Mouse (Mus musculus) heart, adult 2 months (tissue): ENCODE measurements around the gene Zbtb9. TPM values are rescaled to one million over a fixed set of nuclear protein-coding genes. Genes with fewer than 3 reads are reported as not detected.

Experiments used
- DNase-seq, 2 experiments: peaks; one replicate each; pipeline ENCODE4 v3.0.0; 2021
- H3K27ac ChIP-seq: fragments of 200-600 bp; 2 replicates; pipeline ENCODE4 v1.8.1; 2022
- H3K27me3 ChIP-seq: fragments of 200-500 bp; 2 replicates; pipeline ENCODE4 v1.6.1; 2012; ENCODE audit warnings: mild to moderate bottlenecking, low read length, inconsistent platforms, mixed read lengths; ENCODE audit not compliant: control insufficient read depth, insufficient read depth
- H3K36me3 ChIP-seq: fragments of 200-500 bp; 2 replicates; pipeline ENCODE4 v1.6.1; 2012; ENCODE audit warnings: low read length, inconsistent platforms; ENCODE audit not compliant: control insufficient read depth, insufficient read depth
- H3K4me1 ChIP-seq: fragments of 200-500 bp; 2 replicates; pipeline ENCODE4 v1.6.1; 2011; ENCODE audit warnings: low read length; ENCODE audit not compliant: control insufficient read depth, insufficient read depth
- H3K4me3 ChIP-seq: fragments of 200-600 bp; 2 replicates; pipeline ENCODE4 v1.8.1; 2022
- H3K79me2 ChIP-seq: fragments of 200-500 bp; replicated peaks from 2 replicates; pipeline ENCODE4 v1.6.1; 2012; ENCODE audit warnings: mild to moderate bottlenecking, inconsistent platforms, low read length, moderate library complexity, mixed read lengths; ENCODE audit not compliant: control insufficient read depth, insufficient read depth
- H3K9ac ChIP-seq: fragments of 200-500 bp; 2 replicates; pipeline ENCODE4 v1.6.1; 2012; ENCODE audit warnings: low read depth, mild to moderate bottlenecking, control low read depth, inconsistent platforms, low read length, mixed read lengths
- CTCF ChIP-seq: fragments of 200-600 bp; IDR thresholded peaks from 2 replicates; pipeline ENCODE4 v1.8.1; 2022; ENCODE audit warnings: antibody characterized with exemption, mild to moderate bottlenecking, moderate library complexity
- EP300 ChIP-seq: fragments of 200-500 bp; IDR thresholded peaks from 2 replicates; pipeline ENCODE4 v1.6.1; 2011; ENCODE audit warnings: low read depth, low read length, control low read depth; ENCODE audit not compliant: insufficient read depth
- POLR2A ChIP-seq: fragments of 200-500 bp; IDR thresholded peaks from 2 replicates; pipeline ENCODE4 v1.6.1; 2011; ENCODE audit warnings: mild to moderate bottlenecking, low read depth, low read length, control low read depth; ENCODE audit not compliant: insufficient read depth
- WGBS: fragments of 180-500 bp; shearing (Covaris S2); methylation state at CpG from one replicate; pipeline ENCODE4 v1.1.7; 2018; 5-methylcytosine and 5-hydroxymethylcytosine counted together
- intact Hi-C: fragments of 180-260 bp; cut with DNase I; formaldehyde crosslinking; loops from one replicate; pipeline ENCODE4 v1.15.1; 2025
- polyA plus RNA-seq: library from polyadenylated mRNA; depleted of rRNA; stranded (reverse); fragments of >200 nt; gene quantifications from 2 replicates; pipeline ENCODE4 v1.2.3, GENCODE M21; 2012
- total RNA-seq, 2 experiments: library from RNA; stranded (reverse); gene quantifications; 2 replicates each; pipeline ENCODE4 v1.2.3; 2021

Gene Zbtb9
- total and polyA plus RNA-seq, 3 experiments: 1.5 to 3.5 (median 2.4) TPM

GRCm38 (mm10) chr17:26953726-26954125, 19.2 kb upstream of the Zbtb9 start:
- Histone ChIP-seq H3K4me3 (peak overlapping the region; percentile 31), H3K36me3 (no peaks in the 10 kb centered on the region), H3K9ac (peak overlapping the region; percentile 41), H3K4me1 (no peaks in the 10 kb centered on the region; the same call in 1 of the 2 replicates), H3K27me3 (no peaks in the 10 kb centered on the region), H3K27ac (peak overlapping the region; percentile 72), H3K79me2 (no peaks in the 10 kb centered on the region)
- DNase-seq: no peak
- intact Hi-C loops: no loop called here
- TF ChIP-seq POLR2A (no peak), EP300 (no peak), CTCF (no peak)
- WGBS: 21% methylated on average over 16 of the region's 16 CpGs

DNA sequence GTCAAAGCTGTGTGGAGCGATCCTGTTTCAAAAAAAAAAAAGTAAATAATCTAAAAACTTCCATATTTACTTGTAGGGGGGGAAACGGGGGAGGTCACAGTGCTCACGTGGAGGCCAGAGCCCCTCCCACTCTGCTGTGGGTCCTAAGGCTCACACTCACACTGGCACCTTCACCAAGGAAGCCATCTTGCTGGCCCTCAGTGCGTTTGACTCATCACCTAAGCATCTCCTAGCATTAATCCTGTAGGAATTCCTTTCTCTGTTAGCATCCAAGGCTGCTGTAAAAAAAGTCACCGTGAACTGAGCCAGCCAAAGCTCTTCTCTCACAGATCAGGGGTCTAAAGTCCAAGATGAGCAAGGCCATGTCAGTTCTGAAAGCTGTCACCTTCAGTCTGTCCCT, 16.7 kb upstream of the Zbtb9 start:
- Histone ChIP-seq H3K27ac (no peak overlapping the region), H3K36me3 (no peaks in the 10 kb centered on the region), H3K4me3 (no peak overlapping the region), H3K4me1 (no peaks in the 10 kb centered on the region; the same call in 1 of the 2 replicates), H3K27me3 (no peaks in the 10 kb centered on the region), H3K9ac (no peak overlapping the region), H3K79me2 (no peaks in the 10 kb centered on the region)
- TF ChIP-seq CTCF (no peak), POLR2A (no peak), EP300 (no peak)
- 74% methylated on average over 5 of the region's 5 CpGs for WGBS
- intact Hi-C loops: no loop called here
- no peak for DNase-seq

- no peaks in the 10 kb centered on the region for H3K36me3 ChIP-seq
- intact Hi-C loops: no loop called here
- H3K79me2 ChIP-seq: no peaks in the 10 kb centered on the region
- H3K4me1 ChIP-seq: no peaks in the 10 kb centered on the region; the same call in 1 of the 2 replicates
- DNase-seq: no peak
- no peaks in the 10 kb centered on the region for H3K27me3 ChIP-seq
- no peak overlapping the region for H3K27ac ChIP-seq
- no peak overlapping the region for H3K9ac ChIP-seq
- H3K4me3 ChIP-seq: no peak overlapping the region
- TF ChIP-seq POLR2A: no peak
- no peak for TF ChIP-seq CTCF
- no peak for TF ChIP-seq EP300
- 74% methylated on average over 18 of the region's 18 CpGs for whole genome bisulfite sequencing
These were observed 16.1 kb upstream of the Zbtb9 start for GRCm38 (mm10) chr17:26956895-26957294.

- H3K79me2 ChIP-seq: no peaks in the 10 kb centered on the region
- no peaks in the 10 kb centered on the region for H3K36me3 ChIP-seq
- H3K4me1 ChIP-seq: no peaks in the 10 kb centered on the region
- no peaks in the 10 kb centered on the region for H3K27me3 ChIP-seq
- TF ChIP-seq CTCF: no peak
- no peak overlapping the region for H3K27ac ChIP-seq
- DNase-seq: no peak
- no peak overlapping the region for H3K4me3 ChIP-seq
- intact Hi-C loops: no loop called here
- H3K9ac ChIP-seq: no peak overlapping the region
- 82% methylated on average over 5 of the region's 5 CpGs for WGBS
These were observed 15.1 kb upstream of the Zbtb9 start for GRCm38 (mm10) chr17:26957872-26958271.

GRCm38 (mm10) chr17:26958880-26959279, 14.1 kb upstream of the Zbtb9 start:
- Histone ChIP-seq H3K4me1 (no peaks in the 10 kb centered on the region), H3K27ac (no peak overlapping the region), H3K27me3 (no peaks in the 10 kb centered on the region), H3K4me3 (no peak overlapping the region), H3K79me2 (no peaks in the 10 kb centered on the region), H3K9ac (no peak overlapping the region), H3K36me3 (no peaks in the 10 kb centered on the region)
- TF ChIP-seq CTCF: no peak
- TF ChIP-seq EP300: no peak
- no peak for TF ChIP-seq POLR2A
- 60% methylated on average over 5 of the region's 5 CpGs for WGBS
- intact Hi-C loops: no loop called here
- DNase-seq: no peak

- TF ChIP-seq POLR2A (no peak), EP300 (no peak), CTCF (no peak)
- H3K27me3 ChIP-seq: no peaks in the 10 kb centered on the region
- no peak overlapping the region for H3K9ac ChIP-seq
- no peaks in the 10 kb centered on the region for H3K4me1 ChIP-seq
- no peak overlapping the region for H3K27ac ChIP-seq
- no peaks in the 10 kb centered on the region for H3K36me3 ChIP-seq
- WGBS: 87% methylated on average over 4 of the region's 4 CpGs
- H3K79me2 ChIP-seq: no peaks in the 10 kb centered on the region
- intact Hi-C loops: no loop called here
- DNase-seq: no peak
- H3K4me3 ChIP-seq: no peak overlapping the region
These were observed 13.2 kb upstream of the Zbtb9 start for GRCm38 (mm10) chr17:26959815-26960214.
